Mouse (Mus musculus) megakaryocyte-erythroid progenitor cell, adult 5 weeks (primary cell): ENCODE measurements around the gene Cdh18. TPM values are rescaled to one million over a fixed set of nuclear protein-coding genes. Genes with fewer than 3 reads are reported as not detected.

Source experiments
- polyA plus RNA-seq: library from polyadenylated mRNA; stranded (reverse); fragments of >175 nt; gene quantifications from 2 replicates; pipeline ENCODE4 v1.2.3, GENCODE M21; 2012

Gene Cdh18
- polyA plus RNA-seq = not detected in 2 replicates

GRCm38 (mm10) chr15:22548711-22549271, at the start of gene Cdh18:
Gene Cdh18, plus strand, starts transcription at chr15:22549022.

